Mouse (Mus musculus) testis, postnatal 10 days (tissue): ENCODE measurements around the gene Mtap.

Source experiments
- DNase-seq: peaks from one replicate; pipeline ENCODE4 v3.0.0; 2021; ENCODE audit warnings: low spot score

Mtap gene

GRCm38 (mm10) chr4:89212178-89212577 lies 75.3 kb downstream of the Mtap start:
- DNase-seq: no peak
